Mouse (Mus musculus): Measurements from ENCODE around the gene 4930404H24Rik. TPM values are rescaled to one million over a fixed set of nuclear protein-coding genes. Genes with fewer than 3 reads are reported as not detected.
A peak's percentile ranks its signal among the peaks of the same experiment; 100 is the strongest.

The 4930404H24Rik gene
- total RNA-seq, 1 experiment: not detected

- no peak for DNase-seq (ENCODE audit: low read depth, low spot score)
- no peaks in the 10 kb centered on the region for H3K36me3 ChIP-seq (ENCODE audit: control insufficient read depth, insufficient read depth, low read length, poor library complexity, severe bottlenecking)
- peak overlapping the region; percentile 72 for H3K9ac ChIP-seq (ENCODE audit: insufficient read depth, low read depth, low read length, poor library complexity, severe bottlenecking)
- TF ChIP-seq MAFK (IDR thresholded peaks at IDR 0.05; ENCODE audit: insufficient read depth, low read depth, low read length) (no peak), ZC3H11A (IDR thresholded peaks at IDR 0.05; ENCODE audit: borderline replicate concordance, low read depth, low read length) (no peak), HCFC1 (IDR thresholded peaks at IDR 0.05; ENCODE audit: borderline replicate concordance, insufficient read depth, low read length) (no peak), ZNF384 (IDR thresholded peaks at IDR 0.05; ENCODE audit: low read depth, low read length) (no peak), CHD2 (IDR thresholded peaks at IDR 0.05; ENCODE audit: low read depth, low read length) (no peak)
- H3K9me3 ChIP-seq (ENCODE audit: control insufficient read depth, insufficient read depth, low read depth, low read length): no peaks in the 10 kb centered on the region
- H3K4me3 ChIP-seq (ENCODE audit: insufficient read depth in 1 of 2, low read depth in 1 of 2, low read length in 2 of 2, poor library complexity in 1 of 2, severe bottlenecking in 1 of 2): peak overlapping the region; percentile 83 to 88
- peaks cover 1 to 12% of the 10 kb centered on the region in 2 experiments; a peak in 3 of 4 replicates for H3K4me1 ChIP-seq (ENCODE audit: control insufficient read depth in 2 of 2, insufficient read depth in 2 of 2, low read length in 2 of 2, poor library complexity in 1 of 2)
- in situ Hi-C loops (cut with MboI; ENCODE audit: low sequenced_read_pairs in 2 of 2, unreplicated experiment in 2 of 2): no loop called here
- H3K27ac ChIP-seq (ENCODE audit: insufficient read depth, low read depth, low read length, poor library complexity, severe bottlenecking): no peak overlapping the region
These were observed 36.8 kb downstream of the 4930404H24Rik start for GRCm38 (mm10) chr2:153529365-153529781.

- DNase-seq (ENCODE audit: low read depth, low spot score): no peak
- Histone ChIP-seq H3K9ac (ENCODE audit: insufficient read depth, low read depth, low read length, poor library complexity, severe bottlenecking) (peak within 1 kb of the TSS; percentile 72), H3K9me3 (ENCODE audit: control insufficient read depth, insufficient read depth, low read depth, low read length) (no peaks in the 10 kb centered on the region), H3K27ac (ENCODE audit: insufficient read depth, low read depth, low read length, poor library complexity, severe bottlenecking) (no peak within 1 kb of the TSS), H3K4me1 (ENCODE audit: control insufficient read depth in 2 of 2, insufficient read depth in 2 of 2, low read length in 2 of 2, poor library complexity in 1 of 2) (peaks cover 1 to 12% of the 10 kb centered on the region in 2 experiments; a peak in 3 of 4 replicates), H3K36me3 (ENCODE audit: control insufficient read depth, insufficient read depth, low read length, poor library complexity, severe bottlenecking) (no peaks in the 10 kb centered on the region), H3K4me3 (ENCODE audit: insufficient read depth in 1 of 2, low read depth in 1 of 2, low read length in 2 of 2, poor library complexity in 1 of 2, severe bottlenecking in 1 of 2) (peak within 1 kb of the TSS; percentile 83 to 88)
- in situ Hi-C loops (cut with MboI; ENCODE audit: low sequenced_read_pairs in 2 of 2, unreplicated experiment in 2 of 2): no loop called here
- TF ChIP-seq CHD2 (IDR thresholded peaks at IDR 0.05; ENCODE audit: low read depth, low read length): no peak
- no peak for TF ChIP-seq ZNF384 (IDR thresholded peaks at IDR 0.05; ENCODE audit: low read depth, low read length)
- no peak for TF ChIP-seq MAFK (IDR thresholded peaks at IDR 0.05; ENCODE audit: insufficient read depth, low read depth, low read length)
- no peak for TF ChIP-seq HCFC1 (IDR thresholded peaks at IDR 0.05; ENCODE audit: borderline replicate concordance, insufficient read depth, low read length)
These were observed 37.6 kb downstream of the 4930404H24Rik start, which contains the start of gene Nol4l for GRCm38 (mm10) chr2:153529931-153530766. Gene Nol4l, minus strand, starts transcription at chr2:153529971.

- TF ChIP-seq HCFC1 (IDR thresholded peaks at IDR 0.05; ENCODE audit: borderline replicate concordance, insufficient read depth, low read length): no peak
- no peak for TF ChIP-seq MAFK (IDR thresholded peaks at IDR 0.05; ENCODE audit: insufficient read depth, low read depth, low read length)
- no peak for TF ChIP-seq ZC3H11A (IDR thresholded peaks at IDR 0.05; ENCODE audit: borderline replicate concordance, low read depth, low read length)
- no peak for TF ChIP-seq CHD2 (IDR thresholded peaks at IDR 0.05; ENCODE audit: low read depth, low read length)
- no peak for TF ChIP-seq ZNF384 (IDR thresholded peaks at IDR 0.05; ENCODE audit: low read depth, low read length)
- no peak overlapping the region for H3K9ac ChIP-seq (ENCODE audit: insufficient read depth, low read depth, low read length, poor library complexity, severe bottlenecking)
- H3K4me1 ChIP-seq (ENCODE audit: control insufficient read depth in 2 of 2, insufficient read depth in 2 of 2, low read length in 2 of 2, poor library complexity in 1 of 2): peaks cover 1 to 4% of the 10 kb centered on the region in 2 experiments; a peak in 3 of 4 replicates
- H3K36me3 ChIP-seq (ENCODE audit: control insufficient read depth, insufficient read depth, low read length, poor library complexity, severe bottlenecking): no peaks in the 10 kb centered on the region
- no peak overlapping the region for H3K4me3 ChIP-seq (ENCODE audit: insufficient read depth in 1 of 2, low read depth in 1 of 2, low read length in 2 of 2, poor library complexity in 1 of 2, severe bottlenecking in 1 of 2)
- no peak for DNase-seq (ENCODE audit: low read depth, low spot score)
- in situ Hi-C loops (cut with MboI; ENCODE audit: low sequenced_read_pairs in 2 of 2, unreplicated experiment in 2 of 2): no loop called here
- H3K9me3 ChIP-seq (ENCODE audit: control insufficient read depth, insufficient read depth, low read depth, low read length): no peaks in the 10 kb centered on the region
- H3K27ac ChIP-seq (ENCODE audit: insufficient read depth, low read depth, low read length, poor library complexity, severe bottlenecking): no peak overlapping the region
These were observed 38.4 kb downstream of the 4930404H24Rik start for GRCm38 (mm10) chr2:153530948-153531347.

- no peaks in the 10 kb centered on the region for H3K9me3 ChIP-seq (ENCODE audit: control insufficient read depth, insufficient read depth, low read depth, low read length)
- no peaks in the 10 kb centered on the region for H3K4me1 ChIP-seq (ENCODE audit: control insufficient read depth in 2 of 2, insufficient read depth in 2 of 2, low read length in 2 of 2, poor library complexity in 1 of 2)
- no peak for TF ChIP-seq HCFC1 (IDR thresholded peaks at IDR 0.05; ENCODE audit: borderline replicate concordance, insufficient read depth, low read length)
- TF ChIP-seq ZNF384 (IDR thresholded peaks at IDR 0.05; ENCODE audit: low read depth, low read length): no peak
- TF ChIP-seq ZC3H11A (IDR thresholded peaks at IDR 0.05; ENCODE audit: borderline replicate concordance, low read depth, low read length): no peak
- no peak overlapping the region for H3K4me3 ChIP-seq (ENCODE audit: insufficient read depth in 1 of 2, low read depth in 1 of 2, low read length in 2 of 2, poor library complexity in 1 of 2, severe bottlenecking in 1 of 2)
- H3K27ac ChIP-seq (ENCODE audit: insufficient read depth, low read depth, low read length, poor library complexity, severe bottlenecking): no peak overlapping the region
- no peaks in the 10 kb centered on the region for H3K36me3 ChIP-seq (ENCODE audit: control insufficient read depth, insufficient read depth, low read length, poor library complexity, severe bottlenecking)
- no peak overlapping the region for H3K9ac ChIP-seq (ENCODE audit: insufficient read depth, low read depth, low read length, poor library complexity, severe bottlenecking)
- no peak for DNase-seq (ENCODE audit: low read depth, low spot score)
- in situ Hi-C loops (cut with MboI; ENCODE audit: low sequenced_read_pairs in 2 of 2, unreplicated experiment in 2 of 2): no loop called here
These were observed 41.4 kb downstream of the 4930404H24Rik start for GRCm38 (mm10) chr2:153533981-153534380.
